Mouse (Mus musculus) small intestine, adult 2 months (tissue): ENCODE measurements around the gene Armc3. TPM values are rescaled to one million over a fixed set of nuclear protein-coding genes. Genes with fewer than 3 reads are reported as not detected.
"Not testable (repeated sequence)": the region's sequence is repeated elsewhere in the genome, so short reads cannot be mapped to it uniquely, and the experiment has no call there.

Experiments used
- H3K27ac ChIP-seq: fragments of 200-500 bp; 2 replicates; pipeline ENCODE4 v1.5.1; 2012; ENCODE audit warnings: low read depth, low read length, control low read depth, inconsistent platforms; ENCODE audit not compliant: insufficient read depth
- H3K27me3 ChIP-seq: fragments of 200-500 bp; 2 replicates; pipeline ENCODE4 v1.6.1; 2012; ENCODE audit warnings: mild to moderate bottlenecking, moderate library complexity, low read length, inconsistent platforms; ENCODE audit not compliant: control insufficient read depth, insufficient read depth
- H3K36me3 ChIP-seq: fragments of 200-500 bp; 2 replicates; pipeline ENCODE4 v1.6.1; 2012; ENCODE audit warnings: mild to moderate bottlenecking, low read length, control low read depth, inconsistent platforms; ENCODE audit not compliant: control insufficient read depth, insufficient read depth
- H3K4me1 ChIP-seq: fragments of 200-500 bp; 2 replicates; pipeline ENCODE4 v1.6.1; 2012; ENCODE audit warnings: low read length, inconsistent platforms, mixed read lengths; ENCODE audit not compliant: control insufficient read depth, insufficient read depth, insufficient read length
- H3K4me3 ChIP-seq: fragments of 200-500 bp; 2 replicates; pipeline ENCODE4 v1.5.1; 2012; ENCODE audit warnings: low read depth, mild to moderate bottlenecking, control low read depth, inconsistent platforms, low read length, moderate library complexity
- CTCF ChIP-seq: fragments of 200-500 bp; IDR thresholded peaks from 2 replicates; pipeline ENCODE4 v1.5.1; 2012; ENCODE audit warnings: low read depth, mild to moderate bottlenecking, control low read depth, inconsistent platforms, low read length, moderate library complexity, mixed read lengths; ENCODE audit not compliant: insufficient replicate concordance, insufficient read length; ENCODE audit errors: extremely low read depth
- POLR2A ChIP-seq: fragments of 200-500 bp; IDR thresholded peaks from 2 replicates; pipeline ENCODE4 v1.6.1; 2012; ENCODE audit warnings: low read depth, mild to moderate bottlenecking, control low read depth, inconsistent platforms, low read length, moderate library complexity
- WGBS: fragments of 180-500 bp; shearing (Covaris S2); methylation state at CpG from one replicate; pipeline ENCODE4 v1.1.7; 2018; 5-methylcytosine and 5-hydroxymethylcytosine counted together
- polyA plus RNA-seq: library from polyadenylated mRNA; depleted of rRNA; stranded (reverse); fragments of >200 nt; gene quantifications from 2 replicates; pipeline ENCODE4 v1.2.3, GENCODE M21; 2012

Gene Armc3
- polyA plus RNA-seq, 1 experiment, result not detected

DNA sequence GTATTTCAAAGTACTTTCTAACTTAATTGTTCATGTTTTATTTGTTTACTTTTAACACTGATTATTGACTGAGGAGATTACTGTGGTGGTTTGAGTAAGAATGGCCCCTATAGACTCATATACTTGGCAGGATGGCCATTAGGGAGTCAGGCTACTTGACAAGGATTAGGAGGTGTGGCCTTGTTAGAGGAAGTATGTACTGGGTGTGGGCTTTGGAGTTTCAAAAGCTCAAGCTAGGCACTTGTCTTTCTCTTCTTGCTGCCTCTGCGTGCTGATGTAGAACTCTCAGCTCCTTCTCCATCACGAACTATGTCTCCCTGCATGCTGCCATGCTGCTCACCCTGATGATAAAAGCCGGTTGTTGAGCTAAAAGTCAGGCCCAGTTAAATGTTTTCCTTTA, 111.4 kb downstream of the Armc3 start:
- WGBS, result 87% methylated on average over 3 of the region's 3 CpGs
- no peak overlapping the region for H3K27ac ChIP-seq

DNA sequence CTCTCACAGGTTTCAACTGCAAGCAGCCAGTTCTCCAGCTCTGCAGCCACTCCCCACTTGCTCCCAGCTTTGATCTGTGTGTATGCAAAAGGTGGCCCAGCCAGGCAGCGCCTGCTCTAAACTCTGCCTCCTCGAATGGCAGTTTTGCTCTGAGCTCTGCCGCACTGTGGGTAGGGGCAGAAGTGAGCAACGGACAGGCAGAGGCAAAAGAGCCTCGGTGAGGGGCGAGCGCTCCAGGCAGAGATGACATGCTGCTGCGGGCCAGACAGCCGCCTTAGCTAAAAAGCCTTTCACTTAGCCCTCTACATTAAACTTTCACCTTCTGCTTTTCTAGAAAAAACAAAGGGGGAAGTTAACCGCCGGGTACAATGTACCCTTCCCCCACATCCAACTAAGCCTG, 117.0 kb downstream of the Armc3 start:
- WGBS, result 61% methylated on average over 11 of the region's 11 CpGs
- H3K27me3 ChIP-seq, result no peaks in the 10 kb centered on the region
- no peak overlapping the region for H3K4me3 ChIP-seq
- no peak for TF ChIP-seq CTCF
- no peak for TF ChIP-seq POLR2A
- no peaks in the 10 kb centered on the region for H3K4me1 ChIP-seq
- no peak overlapping the region for H3K27ac ChIP-seq
- H3K36me3 ChIP-seq, result no peaks in the 10 kb centered on the region

More for the DNA sequence above, 111.4 kb downstream of the Armc3 start:
- Histone ChIP-seq H3K36me3 (no peaks in the 10 kb centered on the region), H3K4me3 (no peak overlapping the region), H3K27me3 (no peaks in the 10 kb centered on the region), H3K4me1 (no peaks in the 10 kb centered on the region)
- TF ChIP-seq CTCF (no peak), POLR2A (no peak)

DNA sequence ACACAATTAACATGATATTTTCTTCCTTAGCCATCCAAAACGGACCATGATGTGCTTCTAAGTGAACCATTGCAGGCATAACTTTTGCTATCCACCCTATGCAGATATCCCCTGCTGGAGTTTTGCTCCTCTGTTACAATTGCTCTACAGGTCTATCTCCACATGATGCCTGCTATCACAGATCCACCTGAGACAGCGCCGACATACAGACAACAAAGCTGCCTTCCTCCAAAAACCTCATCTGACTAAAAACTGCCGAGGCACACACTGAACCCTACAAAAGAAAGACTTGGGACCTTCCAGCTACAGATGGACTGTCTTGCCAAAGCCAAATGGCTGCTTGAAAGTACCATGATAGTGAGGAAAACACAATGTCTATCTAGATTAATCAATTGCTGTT, 117.6 kb downstream of the Armc3 start:
- no peaks in the 10 kb centered on the region for H3K4me1 ChIP-seq
- WGBS, result 72% methylated on average over 4 of the region's 4 CpGs
- no peak overlapping the region for H3K4me3 ChIP-seq
- no peaks in the 10 kb centered on the region for H3K36me3 ChIP-seq
- no peak overlapping the region for H3K27ac ChIP-seq
- no peaks in the 10 kb centered on the region for H3K27me3 ChIP-seq
- no peak for TF ChIP-seq CTCF
- no peak for TF ChIP-seq POLR2A

DNA sequence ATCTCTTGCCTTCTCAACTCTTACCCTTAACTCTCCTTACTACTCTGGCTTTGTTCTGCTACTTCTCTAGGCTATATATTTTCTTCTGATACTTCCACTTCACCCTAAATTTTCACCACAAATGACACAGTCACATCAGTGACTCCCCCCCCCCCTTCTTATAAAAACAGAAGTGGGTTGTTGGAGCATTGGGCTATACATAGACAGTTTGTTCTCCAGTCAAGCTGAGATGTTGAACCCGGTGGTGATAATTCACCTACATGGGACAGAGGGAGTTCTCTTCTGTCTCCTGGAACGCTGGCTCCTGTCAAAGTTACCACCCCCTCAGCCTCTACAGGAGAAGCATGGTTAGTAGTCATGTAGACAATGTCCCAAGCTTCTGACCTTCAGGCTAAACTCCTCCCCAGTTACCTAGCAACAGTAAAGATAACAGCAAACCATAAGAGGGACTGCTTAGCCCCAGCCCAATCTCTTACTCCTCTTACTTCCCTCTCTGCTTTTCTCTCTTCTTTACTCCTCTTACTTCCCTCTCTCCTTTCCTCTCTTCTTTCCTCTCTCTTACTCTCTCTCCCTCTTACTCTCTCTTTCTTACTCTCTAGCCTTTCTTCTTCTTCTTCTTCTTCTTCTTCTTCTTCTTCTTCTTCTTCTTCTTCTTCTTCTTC, 118.2 kb downstream of the Armc3 start:
- H3K4me3 ChIP-seq, H3K27me3 ChIP-seq, H3K27ac ChIP-seq, H3K36me3 ChIP-seq, H3K4me1 ChIP-seq: not testable (repeated sequence)
- 66% methylated on average over 2 of the region's 2 CpGs for WGBS

DNA sequence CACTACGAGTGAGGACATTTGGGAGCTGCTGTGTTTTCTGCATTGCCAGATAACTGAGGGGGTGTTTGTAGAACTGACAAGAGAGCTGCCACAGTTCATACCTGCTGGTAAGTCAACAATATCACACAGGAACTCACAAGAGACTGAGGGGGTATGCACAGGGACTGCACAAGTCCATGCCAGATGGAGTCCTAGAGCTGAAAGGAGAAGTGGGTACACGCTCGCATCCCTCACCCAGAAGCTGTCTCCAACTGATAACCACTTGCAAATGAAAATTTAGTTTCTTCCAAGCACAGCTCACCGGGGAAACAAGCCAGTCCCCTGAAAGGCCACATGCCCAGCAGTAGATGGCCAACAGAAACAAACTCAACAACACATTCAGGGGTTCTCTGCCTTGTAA, 119.4 kb downstream of the Armc3 start:
- H3K36me3 ChIP-seq, result no peaks in the 10 kb centered on the region
- no peaks in the 10 kb centered on the region for H3K27me3 ChIP-seq
- WGBS, result 81% methylated on average over 4 of the region's 4 CpGs
- H3K4me3 ChIP-seq, result no peak overlapping the region
- no peak overlapping the region for H3K27ac ChIP-seq
- no peaks in the 10 kb centered on the region for H3K4me1 ChIP-seq
- no peak for TF ChIP-seq POLR2A
- TF ChIP-seq CTCF, result no peak

DNA sequence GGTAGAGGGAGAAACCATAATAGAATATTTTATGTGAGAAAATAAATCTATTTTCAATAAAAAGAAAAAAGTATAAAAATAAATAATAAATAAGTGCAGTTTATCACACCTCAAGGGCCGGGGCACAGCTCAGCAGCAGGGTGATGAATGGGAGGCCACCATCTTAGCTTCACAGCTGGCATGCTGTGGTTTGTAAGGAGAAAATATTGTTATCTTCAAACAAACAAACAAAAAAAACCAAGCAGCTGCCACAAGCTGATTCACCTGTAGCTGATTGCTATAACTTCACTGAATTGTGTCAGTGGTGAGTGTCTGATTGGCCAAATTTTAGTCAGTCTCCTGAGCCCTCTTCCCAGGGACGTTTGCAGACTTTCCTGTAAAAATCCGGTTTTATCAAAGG, 120.2 kb downstream of the Armc3 start:
- Histone ChIP-seq H3K27ac (no peak overlapping the region), H3K4me1 (no peaks in the 10 kb centered on the region), H3K36me3 (no peaks in the 10 kb centered on the region), H3K27me3 (no peaks in the 10 kb centered on the region), H3K4me3 (no peak overlapping the region)
- WGBS, result 64% methylated on average over 3 of the region's 3 CpGs
- TF ChIP-seq CTCF, result no peak
- no peak for TF ChIP-seq POLR2A

DNA sequence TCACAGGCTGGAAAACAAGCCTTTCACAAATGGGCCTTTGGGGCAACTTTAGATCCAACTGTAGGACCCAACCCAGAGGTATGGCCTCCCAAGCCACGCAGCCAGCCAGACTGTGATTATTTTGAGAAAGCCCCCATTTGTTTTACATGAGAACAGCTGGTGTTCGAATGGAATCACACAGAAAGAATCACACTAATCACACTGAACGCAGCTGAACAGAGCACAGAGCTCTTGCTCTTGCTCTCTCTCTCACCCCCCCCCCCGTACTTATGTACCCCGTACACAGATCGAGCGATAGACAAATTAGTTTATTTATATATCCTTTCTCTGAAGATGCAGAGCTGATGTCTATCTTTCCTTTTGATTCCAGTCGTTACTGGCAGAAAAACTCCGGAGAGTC, 123.3 kb downstream of the Armc3 start:
- Histone ChIP-seq H3K27ac (no peak overlapping the region), H3K4me3 (no peak overlapping the region), H3K36me3 (no peaks in the 10 kb centered on the region), H3K4me1 (no peaks in the 10 kb centered on the region), H3K27me3 (no peaks in the 10 kb centered on the region)
- WGBS, result 81% methylated on average over 9 of the region's 9 CpGs
- TF ChIP-seq CTCF (no peak), POLR2A (no peak)

DNA sequence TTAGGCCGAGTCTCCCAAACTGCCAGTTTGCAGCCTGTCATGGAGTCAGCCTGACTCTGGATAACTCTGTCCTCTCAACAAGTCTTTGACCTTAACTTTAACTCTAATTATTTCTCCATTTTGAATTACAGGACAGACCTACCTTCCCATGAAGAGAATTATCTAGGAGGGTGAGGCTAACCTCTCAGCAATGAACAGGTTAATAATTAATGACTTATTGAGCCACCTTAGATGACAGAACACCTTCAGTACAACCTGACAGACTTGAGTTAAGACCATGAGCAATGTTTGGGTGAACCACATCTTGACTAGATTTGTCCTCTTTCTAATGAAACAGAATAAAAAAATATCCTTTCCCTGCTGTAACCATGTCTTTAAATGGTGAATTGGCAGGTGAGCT, 127.3 kb downstream of the Armc3 start:
- H3K4me3 ChIP-seq, result no peak overlapping the region
- no peaks in the 10 kb centered on the region for H3K4me1 ChIP-seq

More for the DNA sequence above, 127.3 kb downstream of the Armc3 start:
- TF ChIP-seq POLR2A (no peak), CTCF (no peak)
- WGBS, result 62% methylated on average over 1 of the region's 1 CpGs
- Histone ChIP-seq H3K36me3 (no peaks in the 10 kb centered on the region), H3K27me3 (no peaks in the 10 kb centered on the region), H3K27ac (no peak overlapping the region)
